Mouse (Mus musculus) right cerebral cortex, adult 2 months (tissue): ENCODE measurements around the gene Igf1r.
A peak's percentile ranks its signal among the peaks of the same experiment; 100 is the strongest.

ENCODE experiments used
- DNase-seq, 2 experiments: peaks; one replicate each; pipeline ENCODE4 v3.0.0; 2021 to 2022; ENCODE audit warnings: low spot score in 2 of 2

Igf1r gene

DNA sequence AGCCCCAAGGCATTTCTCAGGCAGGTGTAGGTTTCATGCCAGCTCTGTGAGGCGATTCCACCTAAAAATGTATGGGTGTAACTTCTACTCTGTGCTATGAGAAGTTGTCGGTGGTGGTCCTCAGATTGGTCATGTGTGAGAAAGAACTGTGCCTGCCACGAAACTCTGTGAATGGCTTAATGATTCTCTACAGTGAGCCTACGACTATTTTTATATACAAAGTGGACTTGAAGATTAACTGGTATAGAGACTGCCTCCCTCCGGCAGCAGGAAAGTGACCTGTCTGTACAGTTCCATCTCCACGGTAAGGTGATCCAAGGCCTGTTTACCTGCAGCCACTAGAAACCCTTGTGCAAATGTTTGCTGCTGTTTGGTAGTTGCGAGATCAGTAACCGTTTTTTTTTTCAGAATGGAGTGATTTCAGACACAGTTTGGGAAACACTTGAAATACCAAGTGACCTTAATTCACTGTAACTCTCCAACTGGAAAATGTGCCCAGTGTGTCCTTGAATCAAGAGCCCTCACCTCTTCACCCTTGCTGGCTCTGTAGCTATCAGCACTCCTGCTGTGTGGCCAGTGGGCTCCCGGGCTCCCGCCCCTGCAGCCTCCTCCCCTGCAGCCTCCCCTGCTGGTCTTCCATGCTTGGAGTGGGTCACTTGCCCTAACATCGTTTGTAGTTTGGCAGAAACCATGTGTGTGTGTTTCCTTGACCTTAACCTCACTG, 127.7 kb downstream of the Igf1r start:
- DNase-seq: no peak

DNA sequence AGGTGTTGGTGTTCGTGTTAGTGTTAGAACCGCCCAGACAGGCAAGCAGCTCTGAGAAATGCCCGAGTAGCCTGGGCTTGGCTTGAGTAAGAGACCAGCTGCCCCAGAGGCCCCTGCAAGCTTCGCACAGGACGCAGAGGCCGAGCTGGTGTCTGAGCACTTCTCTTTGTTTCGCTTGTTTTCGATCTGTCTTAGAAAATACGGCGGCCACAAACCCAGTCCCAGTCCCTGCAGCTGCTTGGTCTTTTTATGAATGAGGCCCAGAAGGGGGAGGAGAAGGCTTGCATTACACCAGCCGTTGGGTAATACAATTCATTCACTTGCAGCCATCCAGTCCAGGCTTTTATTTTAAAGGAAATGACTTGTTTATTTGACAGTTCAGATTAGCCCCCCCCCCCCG, 132.7 kb downstream of the Igf1r start:
- peak in 1 of 2 experiments; percentile 36 for DNase-seq

DNA sequence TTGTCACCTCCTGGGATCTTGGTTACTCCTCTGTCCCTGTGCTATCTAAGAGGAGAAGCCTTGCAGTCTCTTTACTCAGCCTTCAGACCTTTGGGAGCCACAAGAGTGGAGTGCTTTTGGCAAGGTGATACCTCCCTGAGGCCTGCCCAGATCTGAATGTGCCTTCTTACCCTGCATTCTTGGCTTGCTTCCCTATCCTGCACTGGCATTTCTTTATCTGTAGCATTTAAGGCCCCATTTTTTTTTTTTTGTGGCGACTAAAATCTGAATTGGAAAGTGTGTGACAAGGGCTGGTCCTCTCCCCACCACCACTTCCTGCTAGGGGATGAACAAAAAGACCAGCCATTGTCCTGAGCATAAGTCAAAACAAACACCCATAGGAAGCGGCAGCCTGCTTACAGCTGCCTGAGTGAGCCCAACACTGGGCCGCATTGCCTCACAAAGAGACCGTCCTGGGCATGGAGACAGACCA, 133.3 kb downstream of the Igf1r start:
- DNase-seq: no peak

DNA sequence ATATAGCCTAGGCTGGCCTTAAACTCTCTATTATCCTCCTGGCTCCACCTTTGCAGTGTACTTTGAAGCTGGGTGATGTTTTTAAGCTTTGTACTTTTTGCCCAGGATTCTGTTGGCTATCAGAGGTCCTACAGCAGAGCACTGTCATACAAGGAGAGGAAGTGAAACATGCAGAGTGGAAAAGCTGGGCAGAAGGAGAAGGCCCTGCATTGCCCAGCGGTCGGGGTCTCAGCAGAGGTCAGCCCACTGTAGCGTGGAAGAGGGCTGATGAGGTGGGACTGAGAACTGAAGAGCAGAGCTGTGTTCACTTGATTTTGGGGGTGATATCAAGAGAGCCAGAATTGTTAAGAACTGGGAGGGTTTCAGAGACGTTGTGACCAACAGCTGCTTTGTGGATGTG, 134.9 kb downstream of the Igf1r start:
- no peak for DNase-seq

DNA sequence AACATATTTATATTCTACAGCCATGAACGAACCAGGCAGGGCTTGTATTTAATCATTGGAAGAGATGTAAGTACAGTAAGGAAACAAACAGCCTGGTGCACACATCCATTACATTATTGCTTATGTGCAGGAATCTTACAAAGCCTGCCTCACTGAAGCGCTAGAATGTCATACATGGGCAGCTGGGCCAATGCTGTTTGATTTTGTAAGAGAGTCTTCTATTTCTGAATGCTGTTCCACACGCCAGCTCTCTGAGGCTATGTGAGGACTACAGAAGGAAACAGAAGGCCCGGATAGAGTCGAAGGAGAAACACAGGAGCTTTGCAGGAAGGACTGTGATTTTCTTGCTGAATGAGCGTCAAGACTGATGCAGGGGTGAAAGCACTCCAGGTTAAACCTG, 136.2 kb downstream of the Igf1r start:
- DNase-seq: peak; percentile 41 to 56

DNA sequence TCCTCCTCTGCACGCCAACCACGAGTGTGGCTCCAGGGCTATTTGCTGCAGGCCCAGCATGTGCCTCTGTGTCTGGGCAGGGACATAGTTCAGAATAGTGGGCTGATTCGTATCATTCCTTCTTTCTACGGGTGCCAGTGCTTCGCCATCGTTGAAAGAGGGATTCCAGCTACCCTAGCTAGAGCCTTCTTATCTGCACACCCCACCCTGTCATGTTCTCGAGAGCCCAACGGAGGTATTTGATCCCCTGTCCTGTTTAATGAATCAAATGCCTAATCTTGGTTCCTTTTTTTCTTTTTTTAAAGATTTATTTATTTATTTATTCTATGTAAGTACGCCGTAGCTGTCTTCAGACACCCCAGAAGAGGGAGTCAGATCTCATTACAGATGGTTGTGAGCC, 137.1 kb downstream of the Igf1r start:
- no peak for DNase-seq

DNA sequence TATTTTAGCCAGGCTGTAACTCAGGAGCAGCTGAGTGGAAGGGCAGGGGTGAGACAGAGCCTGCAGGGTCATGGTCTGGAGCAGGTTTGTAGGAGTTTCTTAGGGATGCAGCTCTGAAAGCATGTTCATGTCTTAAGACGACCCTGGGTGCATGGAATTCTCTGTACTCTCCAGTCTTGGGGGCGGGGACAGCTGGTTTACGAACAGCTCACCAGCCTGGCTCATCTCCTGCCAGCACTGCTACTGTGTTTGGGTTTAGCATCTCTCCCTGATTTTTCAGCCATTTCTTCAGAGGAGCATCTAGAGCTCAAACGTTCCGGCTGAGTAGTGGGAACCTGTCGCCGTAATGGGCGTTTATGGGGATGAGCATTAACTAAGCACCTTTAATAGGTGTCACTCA, 137.9 kb downstream of the Igf1r start:
- peak; percentile 39 to 53 for DNase-seq

DNA sequence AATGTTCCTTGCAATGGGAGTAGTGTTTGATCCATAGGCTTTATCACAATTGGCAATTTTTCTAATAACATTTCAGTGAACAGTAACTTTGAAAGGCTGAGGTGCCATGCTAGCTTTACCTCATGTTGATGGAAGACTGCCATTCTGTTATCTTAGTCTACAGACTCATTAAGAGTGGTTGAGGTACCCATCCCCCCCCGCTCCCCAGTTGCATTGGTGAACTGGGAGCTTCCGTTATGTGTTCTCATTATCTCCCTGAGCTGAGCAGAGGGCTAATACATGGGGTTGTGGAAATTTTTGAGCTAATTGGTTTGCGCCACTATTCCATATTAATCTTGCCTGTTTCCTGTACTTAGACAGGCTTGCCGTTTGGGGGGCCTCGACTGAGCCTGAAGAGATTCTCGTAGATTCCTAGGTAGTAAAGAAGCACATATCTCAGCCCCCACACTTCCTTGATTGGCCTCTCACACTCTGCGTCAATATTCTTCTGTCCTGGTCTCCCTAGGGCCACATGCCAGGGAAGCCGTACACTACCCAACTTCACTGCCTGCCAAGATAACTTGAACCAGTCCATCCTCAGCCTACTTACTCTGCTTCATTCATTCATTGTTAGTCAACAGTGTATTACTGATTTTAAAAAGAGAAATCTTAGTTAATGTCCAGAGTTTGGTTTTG, 139.8 kb downstream of the Igf1r start:
- no peak for DNase-seq

DNA sequence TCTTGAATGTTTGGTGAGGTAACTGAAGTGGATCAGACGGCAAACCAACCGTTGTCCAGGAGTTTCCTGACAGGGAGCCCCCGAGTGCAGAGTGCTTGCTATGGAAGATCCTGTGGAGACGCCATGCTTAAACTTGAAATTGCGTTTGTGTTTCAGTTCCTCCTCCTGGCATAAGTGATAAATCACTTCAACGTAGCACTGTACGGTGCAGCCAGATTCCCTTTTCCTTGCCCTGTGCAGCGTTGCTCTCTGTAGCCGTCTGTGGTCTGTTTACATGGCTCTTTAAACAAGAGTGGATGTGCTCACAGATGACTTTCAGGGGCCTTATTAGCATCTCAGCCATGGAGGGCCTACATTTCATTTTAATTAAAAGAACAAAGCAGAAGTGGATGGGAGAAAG, 141.2 kb downstream of the Igf1r start:
- DNase-seq: no peak

DNA sequence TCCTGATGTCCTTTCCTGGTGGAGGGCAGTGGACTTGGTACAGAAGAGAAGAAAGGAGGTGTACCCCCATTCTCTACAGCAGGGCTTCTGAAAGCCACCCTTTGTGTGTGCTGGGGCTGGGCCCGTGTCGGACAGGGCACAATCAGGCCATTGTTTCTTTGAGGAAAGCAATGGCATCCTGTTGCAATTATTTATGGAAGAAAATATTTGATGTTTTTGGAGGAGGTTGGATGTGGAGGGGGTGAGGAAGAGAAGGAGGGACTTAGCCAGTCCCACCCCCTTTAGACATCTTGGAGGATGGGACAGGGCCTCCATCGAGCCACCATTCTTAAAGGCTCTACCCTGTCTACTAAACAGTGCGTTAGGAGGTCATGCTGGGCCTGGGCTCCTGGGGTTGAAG, 142.9 kb downstream of the Igf1r start:
- DNase-seq: no peak

DNA sequence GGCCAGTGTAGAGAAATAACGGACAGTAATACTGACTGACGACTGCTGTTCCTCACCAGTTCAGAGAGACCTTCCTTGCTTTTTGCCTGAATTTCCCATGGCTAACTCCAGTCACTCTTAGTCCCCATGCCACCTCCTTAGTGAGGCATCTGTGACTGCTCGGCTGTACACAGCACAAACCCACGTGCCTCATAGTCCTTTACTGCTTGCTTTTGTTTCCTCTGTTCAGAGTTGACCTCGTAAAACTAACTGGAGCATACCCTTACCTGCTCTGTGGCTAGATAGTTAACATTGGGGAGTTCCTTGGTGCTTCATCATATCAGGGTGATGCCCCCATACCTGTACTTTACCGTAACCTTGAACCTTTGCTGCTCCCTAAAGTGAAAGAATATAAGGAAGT, 143.8 kb downstream of the Igf1r start:
- no peak for DNase-seq

DNA sequence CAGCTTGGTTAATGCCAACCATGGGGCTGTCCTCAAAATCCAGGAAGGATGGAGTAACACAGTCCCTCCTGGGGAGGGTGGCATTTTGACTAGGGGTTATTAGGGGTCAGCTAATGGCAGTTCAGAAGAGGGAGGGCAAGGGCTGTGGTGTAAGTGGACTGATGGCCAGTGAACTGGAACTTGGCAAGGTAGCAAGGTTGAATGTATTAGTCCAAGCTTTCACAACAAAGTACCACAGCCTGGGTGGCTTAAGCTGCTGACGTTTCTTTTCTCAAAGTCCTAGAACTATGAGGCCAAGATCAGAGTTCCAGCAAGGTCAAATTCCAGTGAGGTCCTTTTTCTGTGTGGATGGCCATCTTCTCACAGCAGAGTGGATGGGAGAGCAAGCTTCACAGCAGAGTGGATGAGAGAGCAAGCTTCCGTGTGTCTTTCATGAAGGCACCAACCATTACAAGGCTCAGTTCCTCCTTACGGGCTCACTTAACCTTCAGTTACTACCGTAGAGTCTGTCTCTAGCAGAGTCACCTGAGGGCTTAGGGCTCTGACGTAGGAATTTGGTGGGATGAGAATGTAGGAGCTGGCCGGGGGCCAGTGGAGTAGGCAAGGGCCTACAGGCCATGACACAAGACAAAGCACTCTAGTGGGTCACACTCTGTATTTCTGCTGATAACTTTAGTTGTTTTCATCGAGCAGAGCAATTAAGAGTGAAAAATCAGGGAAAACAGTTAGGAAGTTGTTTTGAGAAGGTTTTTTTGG, 144.6 kb downstream of the Igf1r start:
- DNase-seq: no peak

DNA sequence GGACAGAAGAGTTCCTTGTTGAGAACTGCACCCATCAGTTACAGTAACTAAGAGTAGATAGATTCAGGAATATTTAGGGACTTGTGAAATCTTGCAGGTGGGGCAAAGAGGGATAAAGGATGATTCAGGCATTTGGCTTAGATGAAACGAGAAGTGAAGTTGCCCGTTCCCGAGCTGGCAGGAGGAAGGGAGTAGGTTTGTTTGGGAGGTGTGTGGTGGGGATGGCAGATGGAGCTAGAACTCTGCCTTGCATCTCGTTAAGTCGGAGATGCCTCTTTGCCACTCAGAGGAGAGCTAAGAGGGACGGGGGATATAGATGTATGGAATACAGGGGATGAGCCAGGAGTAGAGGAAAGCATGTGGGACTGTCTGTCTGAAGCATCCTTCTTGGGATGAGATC, 145.5 kb downstream of the Igf1r start:
- DNase-seq: peak; percentile 56 to 63

DNA sequence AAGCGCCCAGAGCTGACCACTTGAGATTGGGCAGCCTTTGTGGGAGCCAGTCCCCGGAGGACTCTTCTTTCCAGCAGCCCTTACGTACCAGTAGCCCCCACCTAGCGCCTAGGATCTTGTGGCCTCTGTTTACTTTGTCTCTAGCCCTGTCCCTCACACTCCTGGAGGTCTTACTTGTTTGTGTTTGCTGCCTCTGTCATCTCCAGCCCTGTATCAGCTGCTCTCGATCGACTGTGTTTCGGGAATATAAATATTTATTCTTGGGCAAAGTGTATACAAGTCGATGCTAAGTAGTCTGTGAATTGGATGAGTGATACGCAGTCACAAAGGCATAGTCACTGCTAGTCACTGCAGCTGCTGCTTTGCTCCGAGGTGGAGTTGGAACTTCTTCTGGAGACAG, 147.8 kb downstream of the Igf1r start:
- DNase-seq: no peak

DNA sequence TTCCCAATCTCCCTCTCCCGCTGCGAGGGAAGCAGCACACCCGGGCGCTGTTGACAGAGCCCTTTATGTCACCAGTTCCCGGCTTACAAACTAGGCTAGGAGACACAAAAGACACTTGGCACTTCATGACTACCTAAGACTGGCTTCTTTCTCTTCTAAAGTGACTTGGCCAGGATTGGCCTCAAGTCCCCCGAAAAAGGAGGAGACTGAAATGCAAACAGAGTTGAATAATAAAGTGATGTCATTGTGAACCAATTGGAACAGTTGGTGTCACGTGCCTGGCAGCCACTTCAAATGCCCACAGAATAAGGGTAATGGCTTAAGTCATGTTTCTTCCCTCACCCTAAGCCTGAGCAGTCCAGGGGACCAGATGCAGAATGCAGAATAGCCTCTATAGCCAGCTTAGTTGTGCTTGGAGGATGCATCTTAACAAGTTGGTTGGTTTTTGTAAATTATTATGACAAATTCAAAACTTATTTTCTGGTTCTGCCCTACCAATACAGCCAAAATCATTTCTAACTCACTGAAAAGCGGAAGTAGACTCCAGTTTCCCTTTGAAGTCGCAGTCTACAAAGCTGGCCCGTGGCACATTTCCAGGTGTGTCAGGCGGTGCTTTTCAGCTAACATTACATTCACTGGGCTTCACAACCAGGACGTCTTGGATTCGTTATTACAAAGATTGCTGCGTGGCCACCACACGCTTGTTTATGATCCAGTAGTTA, 150.0 kb downstream of the Igf1r start:
- DNase-seq: peak in 1 of 2 experiments; percentile 55

DNA sequence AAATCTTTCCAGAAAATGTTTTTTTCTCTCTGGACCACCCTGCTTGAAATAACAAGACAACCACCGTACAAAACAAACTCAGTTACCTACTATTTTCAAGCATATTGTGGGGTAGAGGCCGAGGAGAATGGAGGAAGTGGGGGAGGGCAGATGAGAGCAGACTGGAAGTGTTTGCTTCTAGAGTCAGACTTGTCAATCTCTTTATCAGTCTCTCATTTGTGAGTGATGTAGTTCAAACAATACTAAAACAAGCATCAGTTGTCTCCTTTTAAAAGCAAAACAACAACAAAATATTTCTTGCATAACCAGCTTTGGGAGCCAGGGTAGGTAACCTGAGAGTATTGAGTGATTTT, 150.5 kb downstream of the Igf1r start:
- no peak for DNase-seq

DNA sequence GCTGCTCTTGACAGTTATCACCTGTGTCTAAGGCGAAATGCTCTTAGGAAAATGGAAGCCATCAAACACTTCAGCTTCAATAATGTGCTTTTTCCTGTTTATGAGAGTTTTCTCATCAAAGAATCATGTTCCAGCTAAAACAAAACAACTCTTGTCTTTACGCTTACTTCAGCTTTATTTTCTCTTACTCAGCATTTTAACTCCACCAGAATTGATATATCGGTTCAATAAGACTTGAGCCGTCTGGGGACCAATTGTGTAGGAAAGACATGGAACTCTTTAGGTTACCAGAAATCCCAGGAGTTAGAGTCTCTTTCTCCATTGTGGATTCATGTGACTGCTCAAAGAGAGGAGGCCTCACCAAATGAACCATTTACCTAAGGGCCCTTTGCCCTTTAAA, 158.9 kb downstream of the Igf1r start:
- DNase-seq: no peak

DNA sequence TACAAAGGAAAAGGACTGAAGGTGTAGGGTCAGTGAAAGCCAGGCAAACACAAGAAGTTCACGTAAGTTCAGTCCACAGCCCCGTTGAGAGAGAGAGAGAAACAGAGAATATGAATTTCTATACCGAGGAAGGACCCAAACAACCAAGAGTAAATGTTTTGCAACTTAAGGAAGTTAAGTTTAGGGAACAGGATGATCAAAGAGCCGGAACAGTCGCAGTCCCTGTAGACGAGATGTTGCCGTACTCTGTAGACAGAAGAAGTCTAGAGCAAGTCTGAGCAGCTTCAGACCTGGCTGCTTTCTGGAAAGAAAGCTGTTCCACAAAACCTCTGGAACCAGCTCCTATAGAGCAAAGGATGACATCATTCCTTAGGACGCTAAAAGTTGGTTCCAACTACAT, 160.0 kb downstream of the Igf1r start:
- DNase-seq: no peak

DNA sequence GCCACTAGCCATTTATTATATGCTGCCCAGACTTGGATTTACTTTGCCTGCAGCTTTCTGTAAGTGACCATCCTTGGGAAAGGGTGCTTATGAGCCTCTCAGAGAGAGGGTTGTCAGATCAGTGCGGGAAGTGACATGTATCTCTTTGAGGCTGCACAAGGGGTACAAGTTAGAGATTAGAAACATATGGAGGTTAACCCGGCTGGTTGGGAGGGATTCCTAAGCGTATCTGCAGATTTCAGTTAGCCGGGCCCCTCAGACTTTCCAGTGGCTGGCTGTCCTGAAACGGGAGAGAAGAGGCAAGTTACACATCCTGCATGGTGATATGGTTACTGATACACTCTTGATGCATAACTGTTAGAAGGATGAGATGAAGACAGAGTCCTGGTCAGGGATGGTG, 161.7 kb downstream of the Igf1r start:
- no peak for DNase-seq

DNA sequence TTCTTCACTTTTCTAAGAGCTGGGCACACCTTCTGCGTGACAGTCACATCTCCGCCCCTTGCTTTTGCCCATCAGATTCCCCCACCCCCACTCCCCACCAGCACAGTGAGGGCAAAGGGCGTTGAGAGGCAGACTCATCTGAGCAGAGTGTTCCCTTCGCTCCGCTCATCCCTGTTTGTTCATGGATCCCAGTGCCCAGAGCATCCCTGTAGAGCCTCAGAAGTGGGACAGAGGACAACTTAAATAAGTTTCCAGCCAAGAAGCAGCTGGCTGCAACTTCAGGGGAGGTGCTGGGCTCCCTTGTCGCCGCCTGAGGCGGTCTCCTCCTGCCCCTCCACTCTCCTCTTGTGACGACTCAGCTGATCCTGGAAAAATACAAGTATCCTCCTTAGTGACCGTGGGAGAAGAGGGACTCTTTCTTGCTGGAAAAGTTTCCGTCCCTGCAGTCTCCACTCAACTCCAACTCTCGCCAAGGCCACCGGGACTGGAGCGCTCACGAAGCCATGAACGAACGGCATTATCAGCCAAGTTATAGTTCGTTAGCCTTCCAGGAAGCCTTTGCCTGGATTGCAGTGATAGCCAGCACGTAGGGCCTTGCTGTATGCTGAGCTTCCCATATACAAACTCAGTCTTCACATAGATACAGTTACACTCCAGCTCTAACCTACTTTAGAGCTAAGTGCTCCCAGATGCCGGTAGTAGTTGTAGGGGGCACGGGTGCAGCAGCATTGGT, 162.5 kb downstream of the Igf1r start:
- no peak for DNase-seq

DNA sequence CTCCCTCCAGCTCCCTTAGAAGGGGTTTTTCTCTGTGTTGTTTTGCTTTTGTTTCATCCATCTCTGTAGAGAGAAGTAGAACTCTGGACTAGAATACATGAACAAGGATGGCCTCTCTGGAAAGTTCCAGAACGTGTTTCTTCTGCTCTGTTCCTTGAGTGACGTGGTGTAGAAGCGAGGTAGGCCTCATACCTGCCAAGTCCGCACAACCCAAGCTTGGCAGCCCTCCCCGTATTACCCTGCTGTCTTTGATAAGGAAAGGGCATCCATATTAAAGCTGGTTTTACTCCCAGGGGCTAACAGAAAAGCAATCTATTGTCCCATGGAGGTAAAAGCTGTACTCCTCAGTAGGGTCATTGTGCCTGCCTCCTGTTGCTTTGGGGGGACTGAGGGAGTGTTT, 164.9 kb downstream of the Igf1r start:
- DNase-seq: no peak

DNA sequence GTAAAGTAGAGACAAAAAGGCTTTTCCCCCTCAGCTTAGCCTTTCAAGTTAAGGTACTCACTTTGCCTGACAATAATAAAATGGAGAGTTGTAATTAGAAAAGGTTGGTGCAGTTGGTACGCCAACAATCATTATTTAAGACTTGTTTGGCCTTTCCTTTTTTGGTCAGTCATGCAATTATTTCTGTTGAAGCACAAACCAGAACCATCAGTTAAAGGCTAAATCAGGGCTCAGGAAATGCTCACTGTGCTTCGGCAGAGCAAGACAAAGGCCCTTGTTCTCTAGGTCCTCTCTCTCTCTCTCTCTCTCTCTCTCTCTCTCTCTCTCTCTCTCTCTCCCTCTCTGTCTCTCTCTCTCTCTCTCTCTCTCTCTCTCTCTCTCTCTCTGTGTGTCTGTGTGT, 165.4 kb downstream of the Igf1r start:
- no peak for DNase-seq
